In genomic region chr4:59315553-59316405, GRCm38 (mm10) we compare ENCODE assay signal across 10 mouse cellular contexts.
DNase-seq lines count a peak whose midpoint lies in the region; ATAC-seq and TF ChIP-seq lines count a peak whose summit lies in the region.
"Had no signal": no experiment of that assay in that cellular context is flagged by ENCODE, and none has a peak within 500 bp of the region (broad histone marks: within the 10 kb centered on the region; RNA-seq: fewer than 3 reads in every experiment).

No protein-coding gene starts in this region.

- peak; percentile 65 for ATAC-seq in kidney, postnatal 0 days (replicated peaks; ENCODE audit: low FRiP score, low read depth)
- ATAC-seq in limb, embryonic 14.5 days (ENCODE audit: low FRiP score, low read depth): peak; percentile 88
- ATAC-seq in midbrain, postnatal 0 days (ENCODE audit: low FRiP score): no peak

- H3K4me1 ChIP-seq in kidney, postnatal 0 days (replicated peaks; ENCODE audit: insufficient read depth, low read length): no peaks in the 10 kb centered on the region
- no peaks in the 10 kb centered on the region for H3K4me1 ChIP-seq in kidney, adult 2 months (ENCODE audit: control insufficient read depth, insufficient read depth, low read length)
- H3K4me1 ChIP-seq in limb, embryonic 14.5 days (ENCODE audit: control insufficient read depth, insufficient read depth, low read length): peaks cover 14% of the 10 kb centered on the region; the same call in 1 of the 2 replicates
- no peaks in the 10 kb centered on the region for H3K4me1 ChIP-seq in midbrain, postnatal 0 days (ENCODE audit: insufficient read depth, low read length)

- H3K4me2 ChIP-seq in kidney, postnatal 0 days (ENCODE audit: low read length): no peak overlapping the region
- no peak overlapping the region for H3K4me2 ChIP-seq in limb, embryonic 14.5 days (replicated peaks; ENCODE audit: low read depth, low read length, severe bottlenecking)
- H3K4me2 ChIP-seq in midbrain, postnatal 0 days (ENCODE audit: low read depth, low read length, poor library complexity, severe bottlenecking): no peak overlapping the region

- DNase-seq in gastrocnemius, postnatal 14 days: peak; percentile 7
- DNase-seq in gastrocnemius, postnatal 36 days: no peak
- peak; percentile 66 for DNase-seq in kidney, postnatal 0 days (ENCODE audit: low spot score)
- no peak for DNase-seq in kidney, adult 2 months
- DNase-seq in embryo, embryonic 10 days (ENCODE audit: low spot score): peak; percentile 35
- DNase-seq in limb, embryonic 14.5 days (ENCODE audit: low spot score): peak; percentile 71
- DNase-seq in spleen, adult 18-20 months: no peak
- DNase-seq in midbrain, postnatal 0 days (ENCODE audit: low spot score): no peak
- DNase-seq: liver; midbrain, embryonic 14.5 days had no signal

- no peaks in the 10 kb centered on the region for H3K9me3 ChIP-seq in kidney, postnatal 0 days (replicated peaks; ENCODE audit: low read length)
- H3K9me3 ChIP-seq in limb, embryonic 14.5 days (ENCODE audit: control insufficient read depth, low read length): no peaks in the 10 kb centered on the region
- H3K9me3 ChIP-seq in midbrain, postnatal 0 days (ENCODE audit: low read length): no peaks in the 10 kb centered on the region

- no peaks in the 10 kb centered on the region for H3K27me3 ChIP-seq in kidney, postnatal 0 days (ENCODE audit: insufficient read depth, low read length)
- no peaks in the 10 kb centered on the region for H3K27me3 ChIP-seq in kidney, adult 2 months (replicated peaks; ENCODE audit: control insufficient read depth, insufficient read depth, low read length)
- H3K27me3 ChIP-seq in limb, embryonic 14.5 days (ENCODE audit: control insufficient read depth, insufficient read depth, low read length): no peaks in the 10 kb centered on the region
- H3K27me3 ChIP-seq in midbrain, postnatal 0 days (ENCODE audit: insufficient read depth, low read length): no peaks in the 10 kb centered on the region

- H3K9ac ChIP-seq in kidney, postnatal 0 days (ENCODE audit: low read depth, low read length): no peak overlapping the region
- no peak overlapping the region for H3K9ac ChIP-seq in limb, embryonic 14.5 days (ENCODE audit: low read depth, low read length, severe bottlenecking)
- H3K9ac ChIP-seq in midbrain, postnatal 0 days (replicated peaks; ENCODE audit: low read length, poor library complexity, severe bottlenecking): no peak overlapping the region

- intact Hi-C loops in gastrocnemius, postnatal 14 days (cut with DNase I; ENCODE audit: low total_unique reads): no loop called here
- intact Hi-C loops in gastrocnemius, postnatal 36 days (cut with DNase I): no loop called here

- H3K4me3 ChIP-seq in kidney, postnatal 0 days (replicated peaks; ENCODE audit: low read depth, low read length): no peak overlapping the region
- no peak overlapping the region for H3K4me3 ChIP-seq in kidney, adult 2 months (ENCODE audit: insufficient read depth, low read depth, low read length)
- no peak overlapping the region for H3K4me3 ChIP-seq in limb, embryonic 14.5 days (replicated peaks; ENCODE audit: low read length)
- H3K4me3 ChIP-seq in midbrain, postnatal 0 days (ENCODE audit: low read depth, low read length): no peak overlapping the region

- 60% methylated on average over 15 of the region's 15 CpGs for WGBS in kidney, postnatal 0 days
- 76% methylated on average over 15 of the region's 15 CpGs for WGBS in kidney, adult 2 months
- 54% methylated on average over 15 of the region's 15 CpGs for WGBS in limb, embryonic 14.5 days
- 81% methylated on average over 15 of the region's 15 CpGs for WGBS in midbrain, postnatal 0 days

- no peak for TF ChIP-seq CTCF in kidney, postnatal 0 days (IDR thresholded peaks at IDR 0.05; ENCODE audit: low read depth)
- TF ChIP-seq CTCF in kidney, adult 2 months (conservative IDR thresholded peaks at IDR 0.05; ENCODE audit: insufficient read depth, insufficient read length, low read depth, low read length): no peak
- no peak for TF ChIP-seq CTCF in midbrain, postnatal 0 days (IDR thresholded peaks at IDR 0.05)

- no peaks in the 10 kb centered on the region for H3K36me3 ChIP-seq in kidney, postnatal 0 days (ENCODE audit: insufficient read depth, low read length)
- H3K36me3 ChIP-seq in kidney, adult 2 months (ENCODE audit: control insufficient read depth, insufficient read depth, low read length): no peaks in the 10 kb centered on the region
- no peaks in the 10 kb centered on the region for H3K36me3 ChIP-seq in limb, embryonic 14.5 days (ENCODE audit: control insufficient read depth, insufficient read depth, low read length)
- H3K36me3 ChIP-seq in midbrain, postnatal 0 days (ENCODE audit: insufficient read depth, low read length): no peaks in the 10 kb centered on the region

- no peak for TF ChIP-seq POLR2A in kidney, adult 2 months (IDR thresholded peaks at IDR 0.05; ENCODE audit: low read depth, low read length)
- no peak for TF ChIP-seq POLR2A in limb, embryonic 14.5 days (IDR thresholded peaks at IDR 0.05; ENCODE audit: borderline replicate concordance, extremely low read depth, insufficient read depth, insufficient read length)

- no peak overlapping the region for H3K27ac ChIP-seq in kidney, postnatal 0 days
- no peak overlapping the region for H3K27ac ChIP-seq in kidney, adult 2 months (ENCODE audit: insufficient read depth, low read depth, low read length)
- H3K27ac ChIP-seq in limb, embryonic 14.5 days (replicated peaks; ENCODE audit: low read depth, low read length): no peak overlapping the region
- no peak overlapping the region for H3K27ac ChIP-seq in midbrain, postnatal 0 days (ENCODE audit: low read depth, low read length)

Comparison
In these comparisons a context has a peak if more than half of its experiments do, and no peak if none do; other contexts are left out.
1. DNase-seq: peak in gastrocnemius, postnatal 14 days (single experiment), kidney, postnatal 0 days (single experiment), embryo, embryonic 10 days (single experiment) and limb, embryonic 14.5 days (single experiment); none in gastrocnemius, postnatal 36 days (0 of 2), kidney, adult 2 months (single experiment), spleen, adult 18-20 months (0 of 2) and midbrain, postnatal 0 days (single experiment).